Mouse (Mus musculus): ENCODE results near the gene Pnpla6. TPM values are rescaled to one million over a fixed set of nuclear protein-coding genes. Genes with fewer than 3 reads are reported as not detected.

Gene Pnpla6
- 19.2 and 25.0 TPM in 2 replicates for polyA plus RNA-seq (2014; fragmentation: Nextera tagmentation; extraction: Ambion mirVana)

DNA sequence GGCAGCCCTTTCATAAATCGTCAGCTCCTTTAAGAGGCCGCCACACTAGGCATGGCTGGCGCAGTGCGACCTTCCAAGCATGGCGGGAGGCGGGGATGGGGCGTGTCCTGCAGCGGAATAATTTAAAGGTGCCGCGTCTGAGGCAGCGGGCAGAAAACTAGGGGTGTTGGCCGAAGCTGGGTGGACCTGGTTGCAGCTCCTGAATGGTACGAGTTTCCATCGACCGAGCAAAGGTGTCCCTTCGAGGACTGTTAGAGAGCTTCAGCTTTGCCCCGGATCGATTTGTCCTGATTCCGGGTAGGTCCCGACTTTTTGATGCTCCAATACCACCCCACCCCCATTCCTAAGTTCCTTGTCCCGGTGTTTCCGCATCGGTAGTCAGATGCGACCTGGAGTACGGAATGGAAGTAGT, at the start of gene Pnpla6:
Gene Pnpla6 (plus strand): TSS at position 125 of the 412 bp plus-strand sequence.
- peak within 1 kb of the TSS; percentile 97 for H3K4me2 ChIP-seq (ENCODE audit: low read depth, low read length, severe bottlenecking)
- peaks cover 2% of the 10 kb centered on the region; the same call in 1 of the 2 replicates for H3K4me1 ChIP-seq (replicated peaks; ENCODE audit: control insufficient read depth, insufficient read depth, low read length)
- DNase-seq (ENCODE audit: low spot score) (peak; percentile 89), ATAC-seq (replicated peaks; ENCODE audit: low FRiP score) (peak; percentile 82)
- H3K4me3 ChIP-seq (ENCODE audit: low read depth, low read length) = peak within 1 kb of the TSS; percentile 53
- no peaks in the 10 kb centered on the region for H3K9me3 ChIP-seq (ENCODE audit: control insufficient read depth, low read length)
- WGBS = under 1% methylated on average over 25 of the region's 25 CpGs
- no peaks in the 10 kb centered on the region; the same call in none of the 2 replicates for H3K36me3 ChIP-seq (ENCODE audit: control insufficient read depth, insufficient read depth, low read length)
- peak within 1 kb of the TSS; percentile 67 for H3K9ac ChIP-seq (ENCODE audit: low read length)
- no peaks in the 10 kb centered on the region for H3K27me3 ChIP-seq (ENCODE audit: control insufficient read depth, insufficient read depth, low read length)
- no peak within 1 kb of the TSS for H3K27ac ChIP-seq (ENCODE audit: low read depth, low read length)

GRCm38 (mm10) chr8:3467006-3467885, 47.9 kb upstream of the Pnpla6 start, which contains the start of gene Pex11g:
Gene Pex11g (minus strand): TSS chr8:3467680.
- Histone ChIP-seq H3K36me3 (ENCODE audit: control insufficient read depth, insufficient read depth, low read length) (no peaks in the 10 kb centered on the region), H3K9me3 (ENCODE audit: control insufficient read depth, low read length) (no peaks in the 10 kb centered on the region), H3K4me3 (ENCODE audit: low read depth, low read length) (peak within 1 kb of the TSS; percentile 42), H3K27ac (ENCODE audit: low read depth, low read length) (peak within 1 kb of the TSS; percentile 70), H3K27me3 (ENCODE audit: control insufficient read depth, insufficient read depth, low read length) (no peaks in the 10 kb centered on the region), H3K9ac (ENCODE audit: low read length) (peak within 1 kb of the TSS; percentile 77), H3K4me2 (ENCODE audit: low read depth, low read length, severe bottlenecking) (peak within 1 kb of the TSS; percentile 66), H3K4me1 (replicated peaks; ENCODE audit: control insufficient read depth, insufficient read depth, low read length) (no peaks in the 10 kb centered on the region; the same call in 1 of the 2 replicates)
- ATAC-seq (replicated peaks; ENCODE audit: low FRiP score) (peak; percentile 96), DNase-seq (ENCODE audit: low spot score) (peak; percentile 99)
- WGBS = 10% methylated on average over 32 of the region's 32 CpGs

GRCm38 (mm10) chr8:3467886-3468545, 47.2 kb upstream of the Pnpla6 start:
- H3K4me3 ChIP-seq (ENCODE audit: low read depth, low read length) = peak overlapping the region; percentile 42
- no peaks in the 10 kb centered on the region; the same call in 1 of the 2 replicates for H3K4me1 ChIP-seq (replicated peaks; ENCODE audit: control insufficient read depth, insufficient read depth, low read length)
- peak; percentile 14; the same call in 1 of the 2 replicates for ATAC-seq (replicated peaks; ENCODE audit: low FRiP score)
- no peaks in the 10 kb centered on the region for H3K36me3 ChIP-seq (ENCODE audit: control insufficient read depth, insufficient read depth, low read length)
- 58% methylated on average over 8 of the region's 9 CpGs for WGBS
- H3K9me3 ChIP-seq (ENCODE audit: control insufficient read depth, low read length) = no peaks in the 10 kb centered on the region
- DNase-seq (ENCODE audit: low spot score) = no peak
- H3K9ac ChIP-seq (ENCODE audit: low read length) = peak overlapping the region; percentile 77
- peak overlapping the region; percentile 66 for H3K4me2 ChIP-seq (ENCODE audit: low read depth, low read length, severe bottlenecking)
- H3K27me3 ChIP-seq (ENCODE audit: control insufficient read depth, insufficient read depth, low read length) = no peaks in the 10 kb centered on the region
- peak overlapping the region; percentile 70 for H3K27ac ChIP-seq (ENCODE audit: low read depth, low read length)

GRCm38 (mm10) chr8:3468838-3469237, 46.3 kb upstream of the Pnpla6 start:
- Histone ChIP-seq H3K9ac (ENCODE audit: low read length) (no peak overlapping the region), H3K4me3 (ENCODE audit: low read depth, low read length) (no peak overlapping the region), H3K27ac (ENCODE audit: low read depth, low read length) (no peak overlapping the region), H3K36me3 (ENCODE audit: control insufficient read depth, insufficient read depth, low read length) (no peaks in the 10 kb centered on the region), H3K9me3 (ENCODE audit: control insufficient read depth, low read length) (no peaks in the 10 kb centered on the region), H3K4me1 (replicated peaks; ENCODE audit: control insufficient read depth, insufficient read depth, low read length) (no peaks in the 10 kb centered on the region; the same call in 1 of the 2 replicates), H3K4me2 (ENCODE audit: low read depth, low read length, severe bottlenecking) (no peak overlapping the region), H3K27me3 (ENCODE audit: control insufficient read depth, insufficient read depth, low read length) (no peaks in the 10 kb centered on the region)
- WGBS = 89% methylated on average over 1 of the region's 1 CpGs
- ATAC-seq (replicated peaks; ENCODE audit: low FRiP score) (no peak), DNase-seq (ENCODE audit: low spot score) (no peak)

GRCm38 (mm10) chr8:3470562-3470961, 44.6 kb upstream of the Pnpla6 start, which contains the start of gene Tex45:
Gene Tex45 (plus strand): TSS chr8:3470862.
- no peaks in the 10 kb centered on the region for H3K36me3 ChIP-seq (ENCODE audit: control insufficient read depth, insufficient read depth, low read length)
- H3K9me3 ChIP-seq (ENCODE audit: control insufficient read depth, low read length) = no peaks in the 10 kb centered on the region
- DNase-seq (ENCODE audit: low spot score) (no peak), ATAC-seq (replicated peaks; ENCODE audit: low FRiP score) (no peak)
- H3K9ac ChIP-seq (ENCODE audit: low read length) = no peak within 1 kb of the TSS
- H3K27ac ChIP-seq (ENCODE audit: low read depth, low read length) = no peak within 1 kb of the TSS
- H3K4me3 ChIP-seq (ENCODE audit: low read depth, low read length) = no peak within 1 kb of the TSS
- 0 out of 2 replicates have a peak, but pooled peaks cover 2% of the 10 kb centered on the region for H3K27me3 ChIP-seq (ENCODE audit: control insufficient read depth, insufficient read depth, low read length)
- no peak within 1 kb of the TSS for H3K4me2 ChIP-seq (ENCODE audit: low read depth, low read length, severe bottlenecking)
- H3K4me1 ChIP-seq (replicated peaks; ENCODE audit: control insufficient read depth, insufficient read depth, low read length) = no peaks in the 10 kb centered on the region; the same call in 1 of the 2 replicates

DNA sequence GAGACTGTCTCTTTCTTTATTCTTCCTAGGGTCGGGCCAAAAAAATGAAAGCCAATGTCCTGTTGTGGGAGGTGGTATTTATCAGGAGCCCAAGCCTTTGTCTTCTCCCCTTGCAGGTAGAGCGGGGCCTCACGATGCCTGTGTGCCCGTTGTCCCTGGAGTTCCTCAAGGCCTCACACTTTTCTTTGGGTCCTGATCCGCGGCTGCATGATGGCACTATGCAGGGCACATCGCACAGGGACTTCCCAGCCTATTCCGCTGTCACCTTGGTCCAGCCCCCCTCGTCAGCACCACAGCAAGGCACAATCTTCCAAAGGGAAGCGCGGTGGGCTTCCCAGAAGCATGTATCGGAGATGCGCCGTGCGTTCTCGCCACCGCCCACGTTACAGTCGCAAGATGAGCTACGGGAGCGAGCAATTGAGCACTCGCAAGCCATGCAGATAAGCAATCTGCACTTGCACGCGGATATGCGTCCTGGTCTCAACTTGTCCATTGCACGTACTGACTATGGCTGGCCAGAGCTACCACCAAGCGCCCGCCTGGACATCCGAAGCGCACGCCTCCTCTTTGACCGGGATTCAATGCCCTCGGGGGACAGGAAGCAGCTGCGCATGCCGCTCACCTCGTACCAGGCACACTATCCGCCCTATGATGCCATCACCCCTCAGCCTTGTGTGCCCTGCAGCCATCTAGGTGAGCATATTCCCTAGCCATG, 39.3 kb upstream of the Pnpla6 start:
- H3K9me3 ChIP-seq (ENCODE audit: control insufficient read depth, low read length) = no peaks in the 10 kb centered on the region
- no peak for DNase-seq (ENCODE audit: low spot score)
- 29% methylated on average over 37 of the region's 37 CpGs for WGBS
- H3K27ac ChIP-seq (ENCODE audit: low read depth, low read length) = no peak overlapping the region
- no peak overlapping the region for H3K9ac ChIP-seq (ENCODE audit: low read length)
- ATAC-seq (replicated peaks; ENCODE audit: low FRiP score) = no peak
- peaks cover 2% of the 10 kb centered on the region; the same call in 1 of the 2 replicates for H3K27me3 ChIP-seq (ENCODE audit: control insufficient read depth, insufficient read depth, low read length)
- H3K36me3 ChIP-seq (ENCODE audit: control insufficient read depth, insufficient read depth, low read length) = no peaks in the 10 kb centered on the region
- no peaks in the 10 kb centered on the region for H3K4me1 ChIP-seq (replicated peaks; ENCODE audit: control insufficient read depth, insufficient read depth, low read length)
- H3K4me2 ChIP-seq (ENCODE audit: low read depth, low read length, severe bottlenecking) = peak overlapping the region; percentile 42
- H3K4me3 ChIP-seq (ENCODE audit: low read depth, low read length) = peak overlapping the region; percentile 14; the same call in 1 of the 2 replicates

- H3K27me3 ChIP-seq (ENCODE audit: control insufficient read depth, insufficient read depth, low read length) = peaks cover 2% of the 10 kb centered on the region; the same call in 1 of the 2 replicates
- no peaks in the 10 kb centered on the region for H3K36me3 ChIP-seq (ENCODE audit: control insufficient read depth, insufficient read depth, low read length)
- DNase-seq (ENCODE audit: low spot score) (no peak), ATAC-seq (replicated peaks; ENCODE audit: low FRiP score) (no peak)
- no peak overlapping the region for H3K9ac ChIP-seq (ENCODE audit: low read length)
- no peak overlapping the region for H3K27ac ChIP-seq (ENCODE audit: low read depth, low read length)
- H3K9me3 ChIP-seq (ENCODE audit: control insufficient read depth, low read length) = no peaks in the 10 kb centered on the region
- no peak overlapping the region for H3K4me2 ChIP-seq (ENCODE audit: low read depth, low read length, severe bottlenecking)
- H3K4me1 ChIP-seq (replicated peaks; ENCODE audit: control insufficient read depth, insufficient read depth, low read length) = no peaks in the 10 kb centered on the region
- 82% methylated on average over 4 of the region's 4 CpGs for WGBS
- H3K4me3 ChIP-seq (ENCODE audit: low read depth, low read length) = no peak overlapping the region
Measured at GRCm38 (mm10) chr8:3480221-3480785, 34.9 kb upstream of the Pnpla6 start.

DNA sequence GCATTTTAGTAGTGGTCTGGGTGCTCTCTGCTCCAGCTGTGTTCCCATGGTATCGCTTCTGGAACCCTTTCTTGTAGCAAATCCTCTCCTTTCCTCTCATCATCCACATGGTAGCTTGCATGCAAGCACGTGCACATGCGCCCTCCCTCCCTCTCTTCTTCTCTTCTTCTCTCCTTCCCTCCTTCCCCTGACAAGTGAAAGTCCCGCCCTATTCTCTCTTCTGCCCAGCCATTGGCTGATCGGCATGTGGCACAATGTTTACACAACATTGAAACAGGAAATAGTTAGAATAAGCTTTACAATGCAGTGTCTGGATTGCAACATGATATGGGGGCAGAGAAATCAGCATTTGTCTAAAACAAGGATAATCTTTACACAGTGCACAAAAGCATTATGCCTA, 33.6 kb upstream of the Pnpla6 start:
- H3K36me3 ChIP-seq (ENCODE audit: control insufficient read depth, insufficient read depth, low read length) = no peaks in the 10 kb centered on the region
- no peaks in the 10 kb centered on the region for H3K9me3 ChIP-seq (ENCODE audit: control insufficient read depth, low read length)
- no peaks in the 10 kb centered on the region for H3K4me1 ChIP-seq (replicated peaks; ENCODE audit: control insufficient read depth, insufficient read depth, low read length)
- H3K4me2 ChIP-seq (ENCODE audit: low read depth, low read length, severe bottlenecking) = no peak overlapping the region
- H3K27me3 ChIP-seq (ENCODE audit: control insufficient read depth, insufficient read depth, low read length) = no peaks in the 10 kb centered on the region; the same call in 1 of the 2 replicates
- WGBS = 68% methylated on average over 5 of the region's 5 CpGs
- H3K9ac ChIP-seq (ENCODE audit: low read length) = no peak overlapping the region
- no peak for DNase-seq (ENCODE audit: low spot score)
- H3K4me3 ChIP-seq (ENCODE audit: low read depth, low read length) = no peak overlapping the region
- no peak for ATAC-seq (replicated peaks; ENCODE audit: low FRiP score)
- no peak overlapping the region for H3K27ac ChIP-seq (ENCODE audit: low read depth, low read length)

All from forebrain, embryonic 11.5 days (tissue).